Mouse (Mus musculus) embryonic facial prominence, embryonic 13.5 days (tissue): ENCODE results near the gene Apeh. TPM values are rescaled to one million over a fixed set of nuclear protein-coding genes. Genes with fewer than 3 reads are reported as not detected.

Experiments
- ATAC-seq: fragments of 200-750 bp; cut with Nextera tagmentation; 2 replicates; pipeline ENCODE4 v1.8.0; 2017; ENCODE audit warnings: low read depth; ENCODE audit not compliant: insufficient number of reproducible peaks, insufficient read depth, low FRiP score, low TSS enrichment
- H3K27ac ChIP-seq: fragments of 300-500 bp; sonication (generic); 2 replicates; pipeline ENCODE4 v1.5.1; 2015; ENCODE audit warnings: moderate library complexity, mild to moderate bottlenecking, inconsistent platforms
- H3K27me3 ChIP-seq: fragments of 300-500 bp; sonication (generic); 2 replicates; pipeline ENCODE4 v1.6.1; 2015; ENCODE audit warnings: mild to moderate bottlenecking, inconsistent platforms
- H3K36me3 ChIP-seq: fragments of 300-500 bp; sonication (generic); 2 replicates; pipeline ENCODE4 v1.6.1; 2015; ENCODE audit warnings: mild to moderate bottlenecking, inconsistent platforms
- H3K4me1 ChIP-seq: fragments of 300-500 bp; sonication (generic); 2 replicates; pipeline ENCODE4 v1.6.1; 2015; ENCODE audit warnings: inconsistent platforms
- H3K4me2 ChIP-seq: fragments of 300-500 bp; sonication (generic); 2 replicates; pipeline ENCODE4 v1.6.1; 2015; ENCODE audit warnings: moderate library complexity, mild to moderate bottlenecking, inconsistent platforms
- H3K4me3 ChIP-seq: fragments of 300-500 bp; sonication (generic); 2 replicates; pipeline ENCODE4 v1.5.1; 2015; ENCODE audit warnings: mild to moderate bottlenecking, inconsistent platforms
- H3K9ac ChIP-seq: fragments of 300-500 bp; sonication (generic); 2 replicates; pipeline ENCODE4 v1.6.1; 2015; ENCODE audit warnings: mild to moderate bottlenecking, inconsistent platforms
- H3K9me3 ChIP-seq: fragments of 300-500 bp; sonication (generic); 2 replicates; pipeline ENCODE4 v1.6.1; 2016; ENCODE audit warnings: inconsistent platforms
- WGBS: fragments of 180-500 bp; shearing (Covaris S2); methylation state at CpG from one replicate; pipeline ENCODE4 v1.1.7; 2015; ENCODE audit warnings: mixed read lengths; 5-methylcytosine and 5-hydroxymethylcytosine counted together
- microRNA-seq: library from miRNA; unstranded; fragments of <30 nt; microRNA quantifications from one replicate; pipeline ENCODE4, GENCODE M21; 2016
- polyA plus RNA-seq: library from polyadenylated mRNA; unstranded; fragments of >200 nt; fragmentation: Nextera tagmentation; extraction: Ambion mirVana; gene quantifications from 2 replicates; pipeline ENCODE4 v1.2.1, GENCODE M21; 2015

Gene Apeh
- polyA plus RNA-seq, 1 experiment from 2014 or later: 40.8 TPM

GRCm38 (mm10) chr9:108049016-108049455, 45.4 kb downstream of the Apeh start, which contains the start of gene Gmppb:
Gene Gmppb, plus strand, starts transcription at chr9:108049242.
- H3K27ac ChIP-seq: peak within 1 kb of the TSS; percentile 72
- H3K4me2 ChIP-seq: peak within 1 kb of the TSS; percentile 92
- no peaks in the 10 kb centered on the region for H3K9me3 ChIP-seq
- peak within 1 kb of the TSS; percentile 67 for H3K4me3 ChIP-seq
- peak within 1 kb of the TSS; percentile 84 for H3K9ac ChIP-seq
- ATAC-seq: peak; percentile 91
- under 1% methylated on average over 38 of the region's 39 CpGs for WGBS
- H3K27me3 ChIP-seq: no peaks in the 10 kb centered on the region
- H3K4me1 ChIP-seq: peaks cover 40% of the 10 kb centered on the region
- H3K36me3 ChIP-seq: peaks cover 67% of the 10 kb centered on the region

GRCm38 (mm10) chr9:108048566-108048955, 45.8 kb downstream of the Apeh start:
- H3K9ac ChIP-seq: peak overlapping the region; percentile 70
- H3K4me3 ChIP-seq: peak overlapping the region; percentile 67
- peak; percentile 52; the same call in 1 of the 2 replicates for ATAC-seq
- peaks cover 65% of the 10 kb centered on the region for H3K36me3 ChIP-seq
- H3K4me2 ChIP-seq: peak overlapping the region; percentile 92
- H3K27me3 ChIP-seq: no peaks in the 10 kb centered on the region
- 1% methylated on average over 19 of the region's 19 CpGs for WGBS
- peak overlapping the region; percentile 57 for H3K27ac ChIP-seq
- no peaks in the 10 kb centered on the region for H3K9me3 ChIP-seq
- H3K4me1 ChIP-seq: peaks cover 39% of the 10 kb centered on the region

- H3K4me1 ChIP-seq: peaks cover 33% of the 10 kb centered on the region
- H3K27ac ChIP-seq: peak overlapping the region; percentile 57
- 40% methylated on average over 17 of the region's 17 CpGs for WGBS
- peak overlapping the region; percentile 92 for H3K4me2 ChIP-seq
- H3K9ac ChIP-seq: peak overlapping the region; percentile 70
- H3K27me3 ChIP-seq: no peaks in the 10 kb centered on the region
- no peak for ATAC-seq
- H3K4me3 ChIP-seq: peak overlapping the region; percentile 67
- H3K36me3 ChIP-seq: peaks cover 66% of the 10 kb centered on the region
- no peaks in the 10 kb centered on the region for H3K9me3 ChIP-seq
Measured at GRCm38 (mm10) chr9:108047601-108048565, 46.5 kb downstream of the Apeh start.

- no peak overlapping the region for H3K4me2 ChIP-seq
- H3K27me3 ChIP-seq: no peaks in the 10 kb centered on the region
- H3K9ac ChIP-seq: no peak overlapping the region
- H3K27ac ChIP-seq: no peak overlapping the region
- peaks cover 69% of the 10 kb centered on the region for H3K36me3 ChIP-seq
- no peaks in the 10 kb centered on the region for H3K9me3 ChIP-seq
- WGBS: 84% methylated on average over 4 of the region's 4 CpGs
- no peak for ATAC-seq
- H3K4me3 ChIP-seq: no peak overlapping the region
- H3K4me1 ChIP-seq: peaks cover 26% of the 10 kb centered on the region
Measured at GRCm38 (mm10) chr9:108046582-108046981, 47.8 kb downstream of the Apeh start.

GRCm38 (mm10) chr9:108044751-108045492, 49.5 kb downstream of the Apeh start:
- Histone ChIP-seq H3K27ac (no peak overlapping the region), H3K36me3 (peaks cover 69% of the 10 kb centered on the region)
- no peak for ATAC-seq

More at GRCm38 (mm10) chr9:108044751-108045492, 49.5 kb downstream of the Apeh start:
- Histone ChIP-seq H3K9ac (no peak overlapping the region), H3K4me2 (no peak overlapping the region), H3K27me3 (no peaks in the 10 kb centered on the region), H3K4me1 (peaks cover 18% of the 10 kb centered on the region), H3K9me3 (no peaks in the 10 kb centered on the region), H3K4me3 (no peak overlapping the region)
- 96% methylated on average over 8 of the region's 8 CpGs for WGBS

Small RNA genes lying within 50 kb of the gene (microRNA-seq; reads per million reads assigned to microRNA genes)
- gene Gm47303 (not detected), gene Mir7088 (not detected)

Other genes with a start within 250 kb of the Apeh start
- gene Rbm6, start 221.4 kb downstream of the Apeh start, polyA plus RNA-seq: 102 and 108 TPM in 2 replicates
- 14.7 and 14.9 TPM in 2 replicates for gene Mon1a, start 206.5 kb downstream of the Apeh start, polyA plus RNA-seq
- 5.1 and 6.3 TPM in 2 replicates for gene Mst1r, start 187.7 kb downstream of the Apeh start, polyA plus RNA-seq
- gene Actl11, start 166.1 kb downstream of the Apeh start, polyA plus RNA-seq: not detected in 2 replicates
- gene Camkv, start 158.9 kb downstream of the Apeh start, polyA plus RNA-seq: 9.1 and 9.7 TPM in 2 replicates
- 23.8 and 29.0 TPM in 2 replicates for gene Traip, start 144.5 kb downstream of the Apeh start, polyA plus RNA-seq
- 25.7 and 28.1 TPM in 2 replicates for gene Uba7, start 119.1 kb downstream of the Apeh start, polyA plus RNA-seq
- 7.2 and 9.9 TPM in 2 replicates for gene Gm20661, start 111.5 kb downstream of the Apeh start, polyA plus RNA-seq
- 79.2 and 86.1 TPM in 2 replicates for gene Inka1, start 108.7 kb downstream of the Apeh start, polyA plus RNA-seq
- gene Cdhr4, start 102.1 kb downstream of the Apeh start, polyA plus RNA-seq: 13.0 and 14.5 TPM in 2 replicates
- 0.58 and 1.3 TPM in 2 replicates for gene Gm20662, start 98.3 kb downstream of the Apeh start, polyA plus RNA-seq
- gene Ip6k1, start 92.1 kb downstream of the Apeh start, polyA plus RNA-seq: 71.4 and 71.9 TPM in 2 replicates
- 27.4 and 31.5 TPM in 2 replicates for gene Gmppb, start 45.4 kb downstream of the Apeh start, polyA plus RNA-seq
- 3.4 and 3.7 TPM in 2 replicates for gene Amigo3, start 41.4 kb downstream of the Apeh start, polyA plus RNA-seq
- gene Mst1, start 14.2 kb downstream of the Apeh start, polyA plus RNA-seq: 0.38 and 1.0 TPM in 2 replicates
- gene Rnf123, start 11.3 kb downstream of the Apeh start, polyA plus RNA-seq: 31.2 and 36.2 TPM in 2 replicates
- 0.63 and 0.69 TPM in 2 replicates for gene Bsn, start 95.8 kb upstream of the Apeh start, polyA plus RNA-seq
- gene Dag1, start 169.4 kb upstream of the Apeh start, polyA plus RNA-seq: 52.6 and 54.7 TPM in 2 replicates
- 48.9 and 50.1 TPM in 2 replicates for gene Nicn1, start 195.8 kb upstream of the Apeh start, polyA plus RNA-seq
- 12.5 and 15.3 TPM in 2 replicates for gene Amt, start 202.2 kb upstream of the Apeh start, polyA plus RNA-seq
- 437 and 448 TPM in 2 replicates for gene Rhoa, start 211.5 kb upstream of the Apeh start, polyA plus RNA-seq
- gene Tcta, start 211.6 kb upstream of the Apeh start, polyA plus RNA-seq: 31.5 and 34.2 TPM in 2 replicates
- 775 and 811 TPM in 2 replicates for gene Gpx1, start 244.3 kb upstream of the Apeh start, polyA plus RNA-seq